Comparison of ENCODE assay signal across 8 mouse cellular contexts in genomic region chr15:79368861-79369440, GRCm38 (mm10). TPM values are rescaled to one million over a fixed set of nuclear protein-coding genes. Genes with fewer than 3 reads are reported as not detected.
DNase-seq lines count a peak whose midpoint lies in the region; ATAC-seq and TF ChIP-seq lines count a peak whose summit lies in the region.
"Had no signal": no experiment of that assay in that cellular context is flagged by ENCODE, and none has a peak within 500 bp of the region (broad histone marks: within the 10 kb centered on the region; RNA-seq: fewer than 3 reads in every experiment).

No protein-coding gene starts in this region.

- no peak overlapping the region for H3K9ac ChIP-seq in heart, postnatal 0 days (replicated peaks; ENCODE audit: low read depth, low read length)
- H3K9ac ChIP-seq in liver, embryonic 14.5 days (replicated peaks) = no peak overlapping the region
- peak overlapping the region; percentile 54 for H3K9ac ChIP-seq in stomach, postnatal 0 days (ENCODE audit: low read length)

- no peak overlapping the region for H3K4me3 ChIP-seq in testis, adult 2 months (ENCODE audit: control insufficient read depth, low read depth, low read length)
- no peak overlapping the region for H3K4me3 ChIP-seq in heart, postnatal 0 days (ENCODE audit: low read depth, low read length)
- H3K4me3 ChIP-seq in liver, embryonic 14.5 days (ENCODE audit: insufficient read depth in 1 of 2, low read depth in 2 of 2, low read length in 2 of 2) = no peak overlapping the region
- H3K4me3 ChIP-seq in stomach, postnatal 0 days (ENCODE audit: low read depth, low read length) = no peak overlapping the region
- H3K4me3 ChIP-seq: erythroblast, embryonic 14.5 days had no signal

- no peak for TF ChIP-seq CTCF in testis, adult 2 months (IDR thresholded peaks at IDR 0.05; ENCODE audit: control insufficient read depth, insufficient read depth, insufficient replicate concordance, low read depth, low read length)
- no peak for TF ChIP-seq CTCF in heart, postnatal 0 days (IDR thresholded peaks at IDR 0.05; ENCODE audit: low read depth)
- no peak for TF ChIP-seq CTCF in liver, embryonic 14.5 days (IDR thresholded peaks at IDR 0.05; ENCODE audit: low read depth)
- TF ChIP-seq CTCF in stomach, postnatal 0 days (IDR thresholded peaks at IDR 0.05; ENCODE audit: low read depth) = no peak

- no peak overlapping the region for H3K27ac ChIP-seq in testis, adult 2 months (ENCODE audit: control insufficient read depth, insufficient read depth, low read depth, low read length)
- peak overlapping the region; percentile 88 for H3K27ac ChIP-seq in heart, postnatal 0 days (ENCODE audit: low read depth)
- H3K27ac ChIP-seq in liver, embryonic 14.5 days = no peak overlapping the region
- peak overlapping the region; percentile 97 for H3K27ac ChIP-seq in stomach, postnatal 0 days (replicated peaks)

- TF ChIP-seq POLR2A in testis, adult 2 months (IDR thresholded peaks at IDR 0.05; ENCODE audit: control insufficient read depth, low read depth, low read length) = peak; percentile 12; the same call in 1 of the 2 replicates

- no peaks in the 10 kb centered on the region; the same call in 1 of the 2 replicates for H3K4me1 ChIP-seq in testis, adult 2 months (ENCODE audit: control insufficient read depth, insufficient read depth, low read length)
- 0 out of 2 replicates have a peak, but pooled peaks cover 3% of the 10 kb centered on the region for H3K4me1 ChIP-seq in heart, postnatal 0 days (ENCODE audit: control insufficient read depth, insufficient read depth)
- H3K4me1 ChIP-seq in liver, embryonic 14.5 days (replicated peaks; ENCODE audit: control insufficient read depth in 2 of 2, insufficient read depth in 2 of 2, low read length in 1 of 2) = no peaks in the 10 kb centered on the region; a peak in 1 of 4 replicates
- peaks cover 19% of the 10 kb centered on the region for H3K4me1 ChIP-seq in stomach, postnatal 0 days (replicated peaks; ENCODE audit: control insufficient read depth, insufficient read depth)

- H3K27me3 ChIP-seq in testis, adult 2 months (ENCODE audit: control insufficient read depth, insufficient read depth, low read length) = no peaks in the 10 kb centered on the region
- no peaks in the 10 kb centered on the region for H3K27me3 ChIP-seq in heart, postnatal 0 days (ENCODE audit: control insufficient read depth, insufficient read depth, low read length)
- no peaks in the 10 kb centered on the region for H3K27me3 ChIP-seq in liver, embryonic 14.5 days (ENCODE audit: control insufficient read depth, insufficient read depth, low read length)
- H3K27me3 ChIP-seq in stomach, postnatal 0 days (ENCODE audit: control insufficient read depth, insufficient read depth, low read length) = no peaks in the 10 kb centered on the region

- no peak overlapping the region for H3K4me2 ChIP-seq in heart, postnatal 0 days (ENCODE audit: low read depth, low read length)
- H3K4me2 ChIP-seq in liver, embryonic 14.5 days (ENCODE audit: low read depth) = no peak overlapping the region
- peak overlapping the region; percentile 36 for H3K4me2 ChIP-seq in stomach, postnatal 0 days (replicated peaks; ENCODE audit: low read depth)

- peak; percentile 45 for ATAC-seq in heart, postnatal 0 days (ENCODE audit: insufficient read depth, low read depth)
- peak; percentile 21; the same call in 1 of the 2 replicates for ATAC-seq in liver, embryonic 14.5 days (ENCODE audit: insufficient read depth)
- peak; percentile 78 for ATAC-seq in stomach, postnatal 0 days (ENCODE audit: low FRiP score, low TSS enrichment)
- no peak for ATAC-seq in megakaryocyte, adult 5-6 weeks (ENCODE audit: poor library complexity, severe bottlenecking)

- no peaks in the 10 kb centered on the region for H3K9me3 ChIP-seq in heart, postnatal 0 days (replicated peaks; ENCODE audit: control insufficient read depth, low read length)
- no peaks in the 10 kb centered on the region for H3K9me3 ChIP-seq in liver, embryonic 14.5 days (ENCODE audit: control insufficient read depth, low read length)
- no peaks in the 10 kb centered on the region for H3K9me3 ChIP-seq in stomach, postnatal 0 days (ENCODE audit: control insufficient read depth, low read length)

- no peaks in the 10 kb centered on the region for H3K36me3 ChIP-seq in testis, adult 2 months (ENCODE audit: control insufficient read depth, insufficient read depth, low read length)
- H3K36me3 ChIP-seq in heart, postnatal 0 days (replicated peaks; ENCODE audit: control insufficient read depth, insufficient read depth, low read length) = peaks cover 87% of the 10 kb centered on the region
- H3K36me3 ChIP-seq in liver, embryonic 14.5 days (replicated peaks; ENCODE audit: control insufficient read depth, insufficient read depth, low read depth) = no peaks in the 10 kb centered on the region
- peaks cover 14% of the 10 kb centered on the region; the same call in 1 of the 2 replicates for H3K36me3 ChIP-seq in stomach, postnatal 0 days (ENCODE audit: control insufficient read depth, insufficient read depth, low read length)

- 76% methylated on average over 8 of the region's 8 CpGs for WGBS in heart, postnatal 0 days
- WGBS in liver, embryonic 14.5 days (ENCODE audit: insufficient replicate concordance) = 76% methylated on average over 8 of the region's 8 CpGs
- 46% methylated on average over 8 of the region's 8 CpGs for WGBS in stomach, postnatal 0 days

- DNase-seq in testis, postnatal 14 days (ENCODE audit: low spot score) = no peak
- DNase-seq in heart, postnatal 0 days (ENCODE audit: low spot score) = peak; percentile 75
- no peak for DNase-seq in liver, embryonic 14.5 days (ENCODE audit: low read depth in 3 of 3, low spot score in 3 of 3)
- peak; percentile 74 for DNase-seq in stomach, postnatal 0 days (ENCODE audit: low spot score)
- DNase-seq in adrenal gland, adult 2 months = no peak

- no peak for TF ChIP-seq EP300 in heart, postnatal 0 days (IDR thresholded peaks at IDR 0.05; ENCODE audit: low read depth)
- TF ChIP-seq EP300 in liver, embryonic 14.5 days (IDR thresholded peaks at IDR 0.05; ENCODE audit: low read depth) = no peak
- TF ChIP-seq EP300 in stomach, postnatal 0 days (optimal IDR thresholded peaks at IDR 0.05) = no peak

RNA-seq across cellular contexts. Expression of gene Maff, which starts 22.5 kb away (rescaled TPM):
- 0.77 and 1.1 TPM in 2 replicates for polyA plus RNA-seq in testis, adult 2 months (2012; rRNA removed)
- 12.9 and 19.4 TPM in 2 replicates for total RNA-seq in heart, postnatal 0 days (2014; rRNA removed; ENCODE audit: low replicate concordance)
- 1.8 and 2.9 TPM in 2 replicates for polyA plus RNA-seq in heart, postnatal 0 days (2015; fragmentation: Nextera tagmentation; extraction: Ambion mirVana)
- polyA plus RNA-seq in liver, embryonic 14.5 days (2012; rRNA removed) = 1.8 TPM in 2 replicates
- polyA plus RNA-seq in liver, embryonic 14.5 days (2014; fragmentation: Nextera tagmentation; extraction: Ambion mirVana) = 0.80 and 1.1 TPM in 2 replicates
- polyA plus RNA-seq in stomach, postnatal 0 days (2015; fragmentation: Nextera tagmentation; extraction: Ambion mirVana) = 11.4 and 11.9 TPM in 2 replicates
- 1.7 and 5.4 TPM in 2 replicates for total RNA-seq in megakaryocyte, adult 5-6 weeks (2015)
- 1.4 and 2.7 TPM in 2 replicates for total RNA-seq in megakaryocyte, adult 5-6 weeks (2017)
- total RNA-seq in adrenal gland, adult 2 months (2021) = 1 to 10 TPM; 7.2 to 9.5 TPM
- 3.2 and 3.4 TPM in 2 replicates for polyA plus RNA-seq in adrenal gland, adult 2 months (2012; rRNA removed)

RNA-seq across cellular contexts. Expression of gene Tmem184b, which starts 34.4 kb away (rescaled TPM):
- polyA plus RNA-seq in testis, adult 2 months (2012; rRNA removed) = 9.7 and 11.8 TPM in 2 replicates
- 70.6 and 111 TPM in 2 replicates for total RNA-seq in heart, postnatal 0 days (2014; rRNA removed; ENCODE audit: low replicate concordance)
- polyA plus RNA-seq in heart, postnatal 0 days (2015; fragmentation: Nextera tagmentation; extraction: Ambion mirVana) = 31.8 and 32.7 TPM in 2 replicates
- polyA plus RNA-seq in liver, embryonic 14.5 days (2012; rRNA removed) = 7.2 and 10.3 TPM in 2 replicates
- polyA plus RNA-seq in liver, embryonic 14.5 days (2014; fragmentation: Nextera tagmentation; extraction: Ambion mirVana) = 5.7 and 8.6 TPM in 2 replicates
- polyA plus RNA-seq in stomach, postnatal 0 days (2015; fragmentation: Nextera tagmentation; extraction: Ambion mirVana) = 21.2 and 22.3 TPM in 2 replicates
- 31.1 and 33.3 TPM in 2 replicates for total RNA-seq in megakaryocyte, adult 5-6 weeks (2015)
- total RNA-seq in megakaryocyte, adult 5-6 weeks (2017) = 10.4 and 12.2 TPM in 2 replicates
- 10 to 100 TPM; 61.5 to 66.3 TPM for total RNA-seq in adrenal gland, adult 2 months (2021)
- polyA plus RNA-seq in adrenal gland, adult 2 months (2012; rRNA removed) = 255 and 262 TPM in 2 replicates

RNA-seq across cellular contexts. Expression of gene Pla2g6, which starts 40.8 kb away (rescaled TPM):
- 303 and 357 TPM in 2 replicates for polyA plus RNA-seq in testis, adult 2 months (2012; rRNA removed)
- total RNA-seq in heart, postnatal 0 days (2014; rRNA removed; ENCODE audit: low replicate concordance) = 14.1 and 20.3 TPM in 2 replicates
- polyA plus RNA-seq in heart, postnatal 0 days (2015; fragmentation: Nextera tagmentation; extraction: Ambion mirVana) = 7.1 and 7.9 TPM in 2 replicates
- 10.5 and 11.8 TPM in 2 replicates for polyA plus RNA-seq in liver, embryonic 14.5 days (2012; rRNA removed)
- 7.9 and 9.9 TPM in 2 replicates for polyA plus RNA-seq in liver, embryonic 14.5 days (2014; fragmentation: Nextera tagmentation; extraction: Ambion mirVana)
- 8.8 and 9.4 TPM in 2 replicates for polyA plus RNA-seq in stomach, postnatal 0 days (2015; fragmentation: Nextera tagmentation; extraction: Ambion mirVana)
- 1.3 and 2.7 TPM in 2 replicates for total RNA-seq in megakaryocyte, adult 5-6 weeks (2015)
- total RNA-seq in megakaryocyte, adult 5-6 weeks (2017) = 1.4 TPM in 2 replicates
- total RNA-seq in adrenal gland, adult 2 months (2021) = 10 to 100 TPM; 26.1 to 30.6 TPM
- polyA plus RNA-seq in adrenal gland, adult 2 months (2012; rRNA removed) = 47.8 and 50.1 TPM in 2 replicates

Comparison
In these comparisons a context has a peak if more than half of its experiments do, and no peak if none do; other contexts are left out.
1. H3K27ac ChIP-seq: peak in heart, postnatal 0 days (single experiment) and stomach, postnatal 0 days (single experiment); none in testis, adult 2 months (single experiment) and liver, embryonic 14.5 days (single experiment).
2. DNase-seq: peak in heart, postnatal 0 days (single experiment) and stomach, postnatal 0 days (single experiment); none in testis, postnatal 14 days (single experiment), liver, embryonic 14.5 days (0 of 3) and adrenal gland, adult 2 months (single experiment).